Mouse (Mus musculus): Measurements from ENCODE around the gene Nemp1. TPM values are rescaled to one million over a fixed set of nuclear protein-coding genes. Genes with fewer than 3 reads are reported as not detected.
"Not testable (repeated sequence)": the region's sequence is repeated elsewhere in the genome, so short reads cannot be mapped to it uniquely, and the experiment has no call there.

Nemp1 gene
- total RNA-seq, 4 experiments from 2014 or later, result 6.3 to 10.6 (median 9.6) TPM

DNA sequence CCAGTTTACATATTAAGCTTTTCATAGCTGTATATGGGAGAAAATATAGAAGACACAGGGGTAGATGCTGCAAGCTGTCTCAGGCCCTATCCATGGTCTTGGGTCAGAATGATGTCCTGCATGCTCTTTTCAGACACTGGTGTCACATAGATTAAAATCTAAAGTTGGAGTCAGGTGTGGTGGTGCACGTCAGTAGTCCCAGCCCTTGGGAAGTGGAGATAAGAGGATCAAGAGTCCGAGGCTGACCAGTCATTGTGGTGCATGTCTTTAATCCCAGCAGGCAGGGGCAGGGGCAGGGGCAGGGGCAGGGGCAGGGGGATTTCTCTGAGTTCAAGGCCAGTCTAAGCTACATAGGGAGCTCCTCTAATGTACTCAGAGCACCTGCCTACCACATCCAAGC is 20.9 kb upstream of the Nemp1 start:
- no peak for DNase-seq

DNA sequence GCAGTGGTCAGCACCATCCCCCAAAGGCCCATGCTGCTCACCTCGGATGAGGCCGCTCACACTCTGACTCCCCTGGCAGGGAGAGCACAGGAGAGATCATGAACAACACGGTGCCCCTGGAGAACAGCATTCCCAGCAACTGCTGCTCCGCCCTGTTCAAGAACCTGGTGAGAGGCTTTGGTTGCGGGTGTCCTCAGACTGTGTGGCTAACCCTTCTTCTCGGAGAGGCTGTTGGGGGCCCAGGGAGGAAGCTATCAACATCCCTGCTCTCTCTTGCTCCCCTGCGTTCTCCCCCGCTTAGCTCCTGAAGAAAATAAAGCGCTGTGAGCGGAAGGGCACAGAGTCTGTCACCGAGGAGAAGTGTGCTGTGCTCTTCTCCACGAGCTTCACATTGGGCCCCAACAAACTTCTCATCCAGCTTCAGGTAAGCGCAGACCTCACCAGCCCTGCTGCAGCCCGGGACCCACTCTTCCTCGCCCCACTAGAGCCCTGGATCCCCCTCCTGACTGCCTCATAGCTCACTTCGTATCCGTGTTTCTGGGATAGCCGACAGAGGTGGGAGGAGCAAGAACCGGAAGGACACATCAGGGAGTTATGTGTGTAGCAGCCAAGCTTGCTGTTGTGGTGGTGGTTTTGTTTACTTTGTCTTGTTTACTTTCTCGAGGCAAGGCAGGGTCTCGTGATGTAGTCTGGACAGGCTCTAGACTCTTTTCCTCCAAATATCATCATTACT is 13.6 kb upstream of the Nemp1 start:
- no peak for DNase-seq

DNA sequence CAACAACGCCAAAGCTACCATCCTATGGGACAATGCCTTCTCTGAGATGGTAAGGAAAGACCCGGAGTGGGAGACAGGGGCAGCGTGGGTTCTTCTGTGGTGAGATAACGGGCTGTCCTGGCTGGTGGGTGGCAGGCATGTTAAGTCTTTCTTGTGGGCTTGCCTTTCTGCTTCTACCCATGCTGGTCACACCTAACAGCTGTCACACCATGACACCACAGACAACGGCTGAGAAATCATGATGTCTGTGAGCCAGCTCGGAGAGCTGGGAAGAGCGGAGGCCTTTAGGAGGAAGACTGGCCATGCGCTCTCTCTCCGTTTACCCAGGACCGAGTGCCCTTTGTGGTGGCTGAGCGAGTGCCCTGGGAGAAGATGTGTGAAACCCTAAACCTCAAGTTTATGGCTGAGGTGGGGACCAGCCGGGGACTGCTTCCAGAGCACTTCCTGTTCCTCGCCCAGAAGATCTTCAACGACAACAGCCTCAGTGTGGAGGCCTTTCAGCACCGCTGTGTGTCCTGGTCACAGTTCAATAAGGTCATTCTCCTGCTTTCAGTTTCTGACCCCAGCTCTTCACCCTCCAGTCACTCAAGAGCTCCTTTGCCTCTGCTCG is 11.6 kb upstream of the Nemp1 start:
- DNase-seq, result no peak

DNA sequence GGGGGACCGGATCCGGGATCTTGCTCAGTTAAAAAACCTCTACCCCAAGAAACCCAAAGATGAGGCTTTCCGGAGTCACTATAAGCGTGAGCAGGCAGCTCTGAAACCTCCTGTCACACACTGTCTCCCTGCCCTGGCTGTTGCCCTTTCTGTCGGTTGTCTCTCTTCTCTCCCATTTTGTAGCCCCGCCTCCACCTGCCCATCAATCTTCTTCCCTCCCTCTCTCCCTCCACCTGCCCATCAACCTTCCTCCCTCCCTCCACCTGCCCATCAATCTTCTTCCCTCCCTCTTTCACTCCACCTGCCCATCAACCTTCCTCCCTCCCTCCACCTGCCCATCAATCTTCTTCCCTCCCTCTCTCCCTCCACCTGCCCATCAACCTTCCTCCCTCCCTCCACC is 9.1 kb upstream of the Nemp1 start:
- DNase-seq, result not testable (repeated sequence)

DNA sequence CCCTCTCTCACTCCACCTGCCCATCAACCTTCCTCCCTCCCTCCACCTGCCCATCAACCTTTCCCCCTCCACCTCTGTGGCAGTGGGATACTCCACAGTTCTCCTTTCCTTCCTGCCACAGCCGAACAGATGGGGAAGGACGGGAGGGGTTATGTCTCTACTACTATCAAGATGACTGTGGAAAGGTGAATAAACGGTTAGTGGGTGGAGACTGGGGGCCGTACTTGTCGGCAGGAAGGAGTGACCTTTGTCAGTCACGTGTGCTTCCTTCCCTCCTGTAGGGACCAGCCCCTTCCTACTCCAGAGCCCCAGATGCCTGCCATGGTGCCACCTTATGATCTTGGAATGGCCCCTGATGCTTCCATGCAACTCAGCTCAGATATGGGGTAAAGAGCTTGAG is 8.6 kb upstream of the Nemp1 start:
- no peak for DNase-seq

DNA sequence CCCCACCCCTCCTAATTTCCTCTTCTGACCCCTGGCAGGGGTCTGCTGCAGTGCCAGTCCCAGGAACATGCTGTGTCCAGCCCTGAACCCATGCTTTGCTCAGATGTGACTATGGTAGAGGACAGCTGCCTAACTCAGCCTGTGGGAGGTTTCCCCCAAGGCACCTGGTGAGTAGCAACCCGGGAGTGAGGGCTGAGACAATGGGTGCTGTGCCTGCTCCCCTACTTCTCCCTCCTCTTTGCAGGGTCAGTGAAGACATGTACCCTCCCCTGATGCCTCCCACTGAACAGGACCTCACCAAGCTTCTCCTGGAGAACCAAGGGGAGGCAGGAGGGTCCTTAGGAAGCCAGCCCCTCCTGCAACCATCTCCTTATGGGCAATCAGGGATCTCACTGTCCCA is 7.2 kb upstream of the Nemp1 start:
- DNase-seq, result no peak

DNA sequence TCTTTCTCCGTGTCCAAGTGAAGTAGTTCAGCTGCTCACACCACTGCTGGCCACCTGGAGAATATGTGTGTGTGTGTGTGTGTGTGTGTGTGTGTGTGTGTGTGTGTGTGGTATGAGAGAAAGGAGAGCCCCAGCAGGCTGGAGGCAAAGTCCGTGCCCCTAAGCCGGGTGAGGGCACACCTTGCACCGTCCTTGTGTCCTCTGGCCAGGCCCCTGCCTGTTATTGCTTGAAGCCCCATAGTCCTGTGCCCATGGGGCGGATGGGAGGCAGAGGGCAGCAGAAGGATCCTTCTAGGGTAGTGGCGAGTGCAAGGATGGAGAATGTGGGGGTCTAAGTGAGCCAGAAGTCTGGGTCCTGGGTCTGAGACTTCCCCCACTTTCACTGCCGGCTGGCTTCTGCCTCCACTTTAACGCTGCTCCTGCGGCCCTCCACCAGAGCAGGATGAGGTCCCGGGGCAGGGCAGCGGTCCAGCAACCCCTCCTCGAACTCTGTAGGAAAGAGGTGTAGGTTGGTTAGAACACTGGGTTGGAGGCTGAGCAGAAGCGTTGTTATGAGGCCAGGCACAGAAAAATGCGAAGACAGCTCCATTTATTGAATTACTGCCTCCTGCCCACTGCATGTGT is 5.3 kb upstream of the Nemp1 start:
- DNase-seq, result no peak

DNA sequence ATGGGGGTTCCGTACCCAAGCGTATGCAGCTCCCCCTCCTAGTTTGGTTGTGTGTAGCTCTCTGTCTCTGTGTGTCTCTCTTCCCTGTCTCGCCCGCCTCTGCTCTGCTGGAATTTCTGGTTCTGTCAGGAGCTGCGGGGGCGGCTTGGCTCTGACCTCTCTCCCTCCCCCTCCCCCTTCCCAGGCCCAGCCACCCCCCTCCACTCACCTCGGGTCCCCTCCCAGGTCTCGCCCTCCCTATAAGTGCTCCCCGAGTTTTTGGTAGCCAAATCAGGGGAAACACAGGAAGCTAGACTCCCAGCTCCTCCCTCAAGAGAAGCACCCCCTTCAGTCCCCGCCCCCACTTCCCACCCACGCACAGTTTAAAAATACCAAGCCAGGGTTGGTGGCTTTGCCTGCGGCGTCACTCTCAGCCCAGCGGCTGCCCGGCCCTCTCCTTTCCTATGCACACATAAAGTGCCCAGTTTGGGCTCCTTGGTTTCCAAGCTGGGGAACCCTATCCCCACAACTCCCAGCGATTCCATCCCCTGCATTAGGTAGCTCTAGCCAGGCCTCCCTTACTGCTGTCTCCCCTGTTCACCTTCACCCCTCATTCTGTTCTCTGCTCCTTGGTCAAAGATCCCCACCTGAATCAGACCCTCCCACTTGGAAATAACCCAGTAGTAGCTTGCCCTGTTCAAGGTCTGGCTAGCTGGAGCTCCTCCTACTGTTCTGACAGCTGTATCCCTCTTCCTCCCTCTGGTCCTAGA is 4.6 kb upstream of the Nemp1 start:
- DNase-seq, result peak; percentile 67

DNA sequence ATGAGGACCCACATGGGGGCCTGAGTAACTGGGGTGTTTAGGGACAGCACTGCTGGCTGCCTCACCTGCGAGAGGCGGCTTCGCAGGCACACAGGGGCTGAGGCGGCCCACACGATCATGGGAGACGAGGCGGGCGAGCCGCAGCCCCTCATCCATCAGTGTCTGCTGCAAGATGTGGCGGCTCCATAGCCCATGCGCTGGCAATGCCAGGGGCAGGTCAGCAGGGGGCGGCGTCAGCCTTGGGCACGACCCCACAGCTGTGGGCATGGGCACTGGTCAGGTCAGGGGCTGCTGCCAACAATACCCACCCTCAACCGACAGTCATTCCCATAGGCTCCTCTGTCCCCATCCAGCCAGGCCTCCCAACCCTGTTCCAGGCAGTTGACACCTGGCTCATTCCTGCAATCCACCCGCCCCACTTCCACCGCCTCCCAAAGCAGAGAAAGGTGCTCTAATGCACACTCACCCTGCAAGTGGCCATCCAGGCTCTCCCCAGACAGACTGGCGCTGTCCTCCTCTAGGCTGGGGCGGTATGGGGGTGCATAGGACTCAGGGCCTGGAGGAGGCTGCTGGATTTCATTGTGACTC is 3.9 kb upstream of the Nemp1 start:
- DNase-seq, result no peak

DNA sequence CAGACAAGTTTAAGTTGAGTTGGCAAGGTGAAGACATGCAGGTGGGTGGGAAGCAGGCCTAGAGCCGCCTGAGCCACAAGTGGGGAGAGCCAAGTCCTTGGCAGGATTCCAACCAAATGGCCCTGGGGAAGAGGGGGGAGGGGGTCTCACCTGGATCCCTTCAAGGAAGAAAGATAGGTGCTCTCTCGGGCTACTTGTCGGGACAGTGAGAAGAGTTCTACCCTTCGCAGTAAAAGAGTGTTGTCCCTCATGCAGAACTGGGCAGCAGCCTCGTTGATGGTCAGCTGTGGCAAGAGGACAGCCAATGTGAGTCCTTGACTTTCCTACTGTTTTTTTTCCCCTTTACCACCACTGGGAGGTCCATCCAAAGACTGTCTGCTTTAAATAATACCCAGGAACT is 3.1 kb upstream of the Nemp1 start:
- DNase-seq, result no peak

DNA sequence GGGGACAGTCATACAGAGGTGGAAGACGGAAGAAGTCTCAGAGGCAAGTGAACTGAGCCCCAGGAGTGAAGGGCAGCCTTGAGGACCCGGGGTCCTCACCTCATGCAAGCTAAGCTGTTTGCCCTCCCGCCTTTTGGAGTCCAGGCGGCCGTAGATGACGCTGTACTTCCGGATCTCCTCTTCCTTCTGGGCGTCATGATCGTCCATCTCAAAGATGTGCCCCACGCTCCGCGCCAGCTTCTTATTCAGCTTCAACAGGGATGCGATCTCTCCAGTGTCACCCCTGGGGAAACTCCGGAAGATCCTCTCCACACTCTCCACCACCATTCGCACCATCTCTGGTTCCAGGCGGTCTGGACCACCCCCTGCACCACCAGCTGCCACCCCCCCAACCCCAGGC is 2.5 kb upstream of the Nemp1 start:
- DNase-seq, result no peak

DNA sequence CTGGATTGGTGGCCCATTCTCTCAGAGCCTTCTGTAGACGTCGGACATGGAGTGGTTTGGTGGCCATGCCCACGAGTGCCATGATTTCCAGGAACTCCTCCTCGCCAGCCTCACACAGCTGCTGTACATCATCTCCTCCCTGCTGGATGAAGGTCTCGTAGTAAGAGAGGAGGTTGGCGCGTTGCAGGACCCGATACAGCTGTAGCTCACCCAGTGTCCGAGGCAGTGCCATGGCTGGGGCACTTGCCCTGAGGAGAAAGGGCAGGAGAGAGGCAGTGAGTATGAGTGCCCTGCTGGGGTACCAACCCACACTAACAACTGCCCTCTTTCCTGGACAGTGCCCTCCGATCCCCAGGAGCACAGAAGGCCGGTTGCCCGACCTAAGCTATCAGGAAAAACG is 1.8 kb upstream of the Nemp1 start:
- DNase-seq, result peak; percentile 28

DNA sequence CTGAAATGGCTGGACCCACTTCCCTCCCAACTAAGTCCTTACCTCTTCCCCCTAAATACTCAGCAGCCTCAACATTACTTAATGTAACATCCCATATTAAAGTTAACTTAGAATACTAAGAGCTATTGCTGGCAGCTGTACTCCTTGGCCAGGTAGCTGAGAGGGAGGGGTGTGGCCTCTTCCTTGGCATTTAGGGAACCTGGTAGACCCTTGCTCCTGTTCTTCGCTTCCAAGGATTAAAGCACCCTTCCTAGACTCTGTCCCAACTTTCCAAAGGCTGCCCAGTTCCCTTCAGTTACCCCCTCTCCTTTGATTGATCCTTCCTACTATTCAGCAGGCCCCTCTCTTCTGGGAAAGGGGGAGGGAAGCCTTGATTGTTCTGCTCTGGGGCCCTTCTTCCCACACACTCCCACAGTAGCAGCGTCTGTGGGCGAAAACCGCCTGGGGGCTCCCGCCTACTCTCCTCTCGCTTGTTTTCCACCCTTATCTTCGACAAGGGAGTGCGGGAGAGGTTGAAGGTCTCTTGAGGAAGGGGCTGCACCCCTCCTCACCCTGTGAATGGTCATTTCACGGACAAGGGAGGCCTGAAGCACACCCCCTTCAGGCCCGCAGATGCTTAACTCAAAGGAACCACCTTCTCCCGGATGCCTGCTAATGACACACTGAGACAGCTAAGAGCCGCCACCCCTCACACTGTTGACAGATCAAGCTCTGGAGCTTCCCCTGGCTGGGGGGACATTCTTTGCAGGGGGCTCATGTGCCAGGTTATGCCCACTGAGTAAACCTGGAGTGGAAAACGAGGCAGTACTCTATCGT is 1.1 kb upstream of the Nemp1 start:
- DNase-seq, result no peak

DNA sequence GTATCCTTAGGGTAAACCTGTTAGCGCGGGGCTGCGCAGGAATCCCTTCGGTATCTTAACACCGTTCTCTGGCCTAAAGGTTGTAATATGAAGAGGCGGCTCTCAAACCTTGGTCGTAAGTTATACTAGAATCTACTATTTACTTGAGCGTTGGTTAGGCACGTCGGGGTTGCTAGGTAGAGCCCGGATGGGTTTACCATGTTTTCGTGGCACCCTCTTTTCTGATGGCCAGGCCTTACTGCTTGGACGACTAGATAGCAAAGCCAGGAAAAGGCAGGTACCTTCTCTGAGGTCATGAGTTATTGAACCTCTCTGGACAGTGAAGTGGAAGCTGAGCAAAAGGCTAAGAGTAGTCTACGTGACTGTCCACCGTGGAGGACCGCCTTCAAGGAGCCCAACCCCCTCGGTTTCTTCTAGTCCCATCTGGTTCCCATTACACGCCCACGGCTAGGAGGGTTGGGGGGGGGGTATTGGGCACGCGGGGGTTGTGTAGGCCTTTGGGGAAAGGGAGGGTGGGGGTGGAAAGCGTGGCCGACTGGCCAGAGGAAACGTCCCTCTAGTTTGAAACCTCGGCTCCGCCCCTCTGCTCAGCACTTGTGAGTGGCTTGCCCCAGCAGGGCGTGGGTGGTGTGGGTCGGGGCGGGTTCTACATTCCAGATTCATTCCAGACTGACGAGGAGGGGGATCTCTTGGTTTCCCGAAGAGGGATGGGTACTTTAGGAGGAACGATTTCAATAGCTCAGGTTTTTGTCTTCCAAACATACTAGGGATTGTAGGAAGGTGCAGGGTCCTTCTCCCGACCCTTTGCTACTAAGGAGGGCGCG is 780 bp downstream of the Nemp1 start:
- DNase-seq, result peak; percentile 86

DNA sequence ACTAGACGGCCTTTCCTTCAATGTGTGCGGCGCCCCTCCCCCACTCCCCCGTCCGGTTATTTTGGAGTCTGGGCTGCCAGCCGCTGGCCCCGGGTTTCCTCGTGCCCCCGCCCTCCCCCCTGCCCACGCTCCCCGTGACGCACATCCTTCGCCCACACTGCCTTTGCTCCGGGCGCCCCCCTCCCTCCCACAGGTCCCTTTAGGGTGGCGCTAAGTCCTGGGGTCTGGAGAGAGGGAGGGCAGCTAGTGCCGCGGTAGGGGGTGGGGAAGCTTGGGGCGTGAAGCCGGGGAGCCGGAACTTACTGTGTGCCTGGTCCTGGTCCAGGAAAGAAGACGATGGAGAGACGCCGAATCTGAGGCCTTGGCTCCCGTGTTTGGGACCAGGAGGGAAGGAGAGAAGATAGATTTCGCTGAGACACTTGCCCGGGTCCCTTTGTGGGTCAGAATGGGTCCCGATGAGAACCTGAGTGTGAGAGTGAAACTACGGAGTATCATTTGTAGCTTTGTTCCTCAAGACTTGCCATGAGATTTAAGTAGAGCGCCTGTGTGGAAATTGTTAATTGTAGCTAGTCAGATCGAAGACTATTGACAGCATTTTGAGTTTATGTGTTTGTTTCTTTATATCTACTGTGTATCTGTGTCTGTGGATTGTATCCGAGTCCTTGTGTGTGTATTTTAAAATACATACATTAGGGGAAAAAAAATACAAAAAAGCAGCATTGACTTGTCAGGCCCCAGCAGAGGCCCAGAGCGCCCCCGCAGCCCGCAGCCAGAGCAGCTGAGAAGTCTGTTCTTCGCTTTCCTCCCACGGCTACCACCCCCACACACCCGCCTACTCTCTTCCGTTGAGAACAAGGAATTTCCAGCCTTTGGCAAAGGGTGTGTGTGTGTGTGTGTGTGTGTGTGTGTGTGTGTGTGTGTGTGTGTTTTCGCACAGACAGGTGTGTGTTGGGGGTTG is 1.7 kb downstream of the Nemp1 start, which contains the start of gene Nab2:
TSS of gene Nab2 (minus strand) at position 476 of the 958 bp plus-strand sequence.
- DNase-seq, result peak; percentile 78

DNA sequence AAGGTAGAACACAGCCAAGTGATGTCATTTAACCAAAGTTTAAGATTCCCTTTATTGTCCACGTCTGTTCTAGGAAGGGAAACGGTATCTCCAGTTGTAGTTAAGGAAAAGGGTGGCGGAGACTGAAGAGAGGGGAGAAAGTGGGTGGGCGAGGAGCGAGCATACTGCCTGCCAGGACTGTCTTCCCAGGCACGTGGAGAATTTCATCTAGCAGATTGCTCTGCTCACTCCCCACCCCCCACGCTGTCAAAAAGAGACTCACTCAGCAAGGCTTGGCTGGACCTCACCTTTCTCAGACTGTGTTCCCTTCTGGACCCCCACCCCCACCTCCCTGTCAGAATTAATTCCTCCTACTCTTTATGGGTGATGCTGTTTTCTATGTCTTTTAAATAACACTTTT is 2.5 kb downstream of the Nemp1 start:
- no peak for DNase-seq

DNA sequence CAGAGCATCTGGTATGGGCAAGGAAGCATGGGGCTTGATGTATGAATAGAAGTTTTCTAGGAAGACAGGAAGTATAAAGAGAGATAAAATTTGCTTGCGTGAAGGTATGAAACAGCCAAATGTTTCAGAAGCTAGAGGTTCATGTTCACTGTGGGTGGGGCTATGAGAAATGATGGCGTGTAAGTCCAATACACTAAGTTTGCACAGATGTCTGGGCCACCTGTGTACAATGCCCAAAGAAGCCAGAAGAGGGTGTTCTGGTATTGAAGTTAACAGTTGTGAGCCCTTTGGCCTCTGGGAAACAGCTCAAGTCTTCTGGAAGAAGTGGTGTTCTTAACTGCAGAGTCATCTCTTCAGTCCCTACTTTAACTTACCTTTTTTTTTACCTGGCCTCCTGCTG is 3.5 kb downstream of the Nemp1 start:
- DNase-seq, result no peak

DNA sequence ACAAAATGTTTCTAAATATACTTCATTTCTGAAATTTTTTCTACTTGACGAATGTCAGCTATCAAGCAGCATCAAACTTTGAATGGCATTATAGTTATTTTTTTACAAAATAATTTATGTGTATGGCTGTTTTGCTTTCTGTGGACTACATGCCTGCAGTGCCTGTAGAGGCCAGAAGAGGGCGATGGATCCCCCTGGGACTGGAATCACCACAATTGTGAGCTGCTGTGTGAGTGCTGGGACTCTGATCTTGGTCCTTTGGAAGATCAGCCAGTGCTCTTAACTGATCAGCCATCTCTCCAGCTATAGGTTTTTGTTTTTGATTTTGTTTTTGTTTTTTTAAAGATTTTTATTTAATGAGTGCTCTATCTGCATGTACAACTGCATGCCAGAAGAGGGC is 4.6 kb downstream of the Nemp1 start:
- DNase-seq, result no peak

DNA sequence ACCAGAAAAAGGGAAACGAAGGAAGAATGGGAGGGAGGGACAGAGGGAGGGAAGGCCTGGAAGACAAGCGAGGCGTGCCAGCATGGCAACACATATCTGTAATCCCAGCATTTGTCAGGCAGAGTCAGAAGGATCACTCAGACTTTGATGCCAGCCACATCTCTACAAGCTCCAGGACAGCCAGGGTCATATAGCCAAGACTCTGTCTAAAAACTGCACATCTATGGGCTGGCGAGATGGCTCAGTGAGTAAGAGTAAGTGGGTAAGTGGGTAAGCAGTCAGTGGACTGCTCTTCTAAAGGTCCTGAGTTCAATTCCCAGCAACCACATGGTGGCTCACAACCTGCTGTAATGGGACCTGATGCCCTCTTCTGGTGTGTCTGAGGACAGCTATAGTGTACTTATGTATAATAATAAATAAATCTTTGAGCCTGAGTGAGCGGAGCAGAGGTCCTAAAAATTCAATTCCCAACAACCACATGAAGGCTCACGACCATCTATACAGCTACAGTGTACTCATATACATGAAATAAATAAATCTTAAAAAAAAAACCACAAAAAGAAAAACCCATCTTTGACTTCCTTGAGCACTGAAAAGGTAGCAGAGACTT is 7.5 kb downstream of the Nemp1 start:
- DNase-seq, result no peak
